Mouse (Mus musculus) heart, embryonic 16.5 days (tissue): ENCODE measurements at regions not wholly inside any gene's neighbourhood (a gene's known extent, or its start where the extent isn't known, plus 50 kb on each side); places are given as distances from the start of the nearest gene placed in this dataset.

Experiments
- ATAC-seq: fragments of 200-750 bp; cut with Nextera tagmentation; replicated peaks from 2 replicates; pipeline ENCODE4 v1.8.0; 2017; ENCODE audit warnings: moderate number of reproducible peaks; ENCODE audit not compliant: insufficient read depth, low FRiP score; ENCODE audit errors: extremely low read depth
- H3K27ac ChIP-seq: fragments of 300-500 bp; sonication (generic); 2 replicates; pipeline ENCODE4 v1.5.1; 2014; ENCODE audit warnings: mild to moderate bottlenecking, low read length, control low read depth, moderate library complexity
- H3K27me3 ChIP-seq: fragments of 300-500 bp; sonication (generic); 2 replicates; pipeline ENCODE4 v1.6.1; 2014; ENCODE audit warnings: low read length, mixed read lengths; ENCODE audit not compliant: control insufficient read depth, insufficient read depth
- H3K36me3 ChIP-seq: fragments of 300-500 bp; sonication (generic); 2 replicates; pipeline ENCODE4 v1.6.1; 2014; ENCODE audit not compliant: control insufficient read depth, insufficient read depth
- H3K4me1 ChIP-seq: fragments of 300-500 bp; sonication (generic); 2 replicates; pipeline ENCODE4 v1.6.1; 2014; ENCODE audit warnings: low read length, mixed read lengths; ENCODE audit not compliant: control insufficient read depth, insufficient read depth
- H3K4me2 ChIP-seq: fragments of 300-500 bp; sonication (generic); 2 replicates; pipeline ENCODE4 v1.6.1; 2014; ENCODE audit warnings: low read depth, mild to moderate bottlenecking, control low read depth, low read length
- H3K4me3 ChIP-seq: fragments of 300-500 bp; sonication (generic); 2 replicates; pipeline ENCODE4 v1.5.1; 2014; ENCODE audit warnings: mild to moderate bottlenecking, control low read depth, low read length
- H3K9ac ChIP-seq: fragments of 300-500 bp; sonication (generic); 2 replicates; pipeline ENCODE4 v1.6.1; 2014; ENCODE audit warnings: low read length, control low read depth
- H3K9me3 ChIP-seq: fragments of 300-500 bp; sonication (generic); replicated peaks from 2 replicates; pipeline ENCODE4 v1.6.1; 2016; ENCODE audit warnings: low read length; ENCODE audit not compliant: control insufficient read depth
- WGBS: fragments of 180-500 bp; shearing (Covaris S2); extraction: QIAGEN DNeasy Blood & Tissue Kit; methylation state at CpG from one replicate; pipeline ENCODE4 v1.1.7; 2014; 5-methylcytosine and 5-hydroxymethylcytosine counted together

GRCm38 (mm10) chr10:43759906-43760281, 141.7 kb downstream of the Qrsl1 start:
- Histone ChIP-seq H3K36me3 (no peaks in the 10 kb centered on the region), H3K27ac (no peak overlapping the region), H3K4me1 (peaks cover 2% of the 10 kb centered on the region; the same call in 1 of the 2 replicates), H3K4me2 (no peak overlapping the region), H3K27me3 (no peaks in the 10 kb centered on the region), H3K4me3 (no peak overlapping the region), H3K9me3 (no peaks in the 10 kb centered on the region), H3K9ac (no peak overlapping the region)
- ATAC-seq = no peak
- 75% methylated on average over 5 of the region's 5 CpGs for WGBS

GRCm38 (mm10) chr10:43761979-43762570, 139.5 kb downstream of the Qrsl1 start:
- Histone ChIP-seq H3K9ac (no peak overlapping the region), H3K4me1 (peaks cover 2% of the 10 kb centered on the region; the same call in 1 of the 2 replicates), H3K27ac (no peak overlapping the region), H3K36me3 (no peaks in the 10 kb centered on the region), H3K9me3 (no peaks in the 10 kb centered on the region), H3K4me3 (no peak overlapping the region), H3K4me2 (no peak overlapping the region), H3K27me3 (no peaks in the 10 kb centered on the region)
- 62% methylated on average over 6 of the region's 6 CpGs for WGBS
- ATAC-seq = no peak

- no peak overlapping the region for H3K4me3 ChIP-seq
- no peak for ATAC-seq
- H3K27me3 ChIP-seq = no peaks in the 10 kb centered on the region
- no peaks in the 10 kb centered on the region for H3K36me3 ChIP-seq
- H3K9me3 ChIP-seq = no peaks in the 10 kb centered on the region
- peaks cover 2% of the 10 kb centered on the region; the same call in 1 of the 2 replicates for H3K4me1 ChIP-seq
- no peak overlapping the region for H3K4me2 ChIP-seq
- no peak overlapping the region for H3K9ac ChIP-seq
- H3K27ac ChIP-seq = no peak overlapping the region
- 89% methylated on average over 3 of the region's 3 CpGs for WGBS
These were observed 137.0 kb downstream of the Qrsl1 start for GRCm38 (mm10) chr10:43764581-43764980.

- no peak overlapping the region for H3K4me2 ChIP-seq
- no peaks in the 10 kb centered on the region for H3K36me3 ChIP-seq
- H3K9me3 ChIP-seq = no peaks in the 10 kb centered on the region
- H3K4me1 ChIP-seq = no peaks in the 10 kb centered on the region
- no peak for ATAC-seq
- H3K9ac ChIP-seq = no peak overlapping the region
- no peak overlapping the region for H3K27ac ChIP-seq
- no peak overlapping the region for H3K4me3 ChIP-seq
- H3K27me3 ChIP-seq = no peaks in the 10 kb centered on the region
- WGBS = 74% methylated on average over 1 of the region's 1 CpGs
These were observed 136.3 kb downstream of the Qrsl1 start for GRCm38 (mm10) chr10:43765275-43765674.

- ATAC-seq = no peak
- 73% methylated on average over 11 of the region's 11 CpGs for WGBS
- Histone ChIP-seq H3K4me3 (no peak overlapping the region), H3K27me3 (no peaks in the 10 kb centered on the region), H3K27ac (no peak overlapping the region), H3K4me1 (no peaks in the 10 kb centered on the region), H3K4me2 (no peak overlapping the region), H3K9ac (no peak overlapping the region), H3K36me3 (no peaks in the 10 kb centered on the region), H3K9me3 (no peaks in the 10 kb centered on the region)
These were observed 135.6 kb downstream of the Qrsl1 start for GRCm38 (mm10) chr10:43765829-43766486.

- Histone ChIP-seq H3K4me3 (no peak overlapping the region), H3K9me3 (no peaks in the 10 kb centered on the region), H3K9ac (no peak overlapping the region), H3K36me3 (no peaks in the 10 kb centered on the region), H3K4me1 (no peaks in the 10 kb centered on the region), H3K27me3 (no peaks in the 10 kb centered on the region), H3K27ac (no peak overlapping the region), H3K4me2 (no peak overlapping the region)
- no peak for ATAC-seq
- WGBS = 64% methylated on average over 16 of the region's 16 CpGs
These were observed 133.4 kb downstream of the Qrsl1 start for GRCm38 (mm10) chr10:43767961-43768726.

GRCm38 (mm10) chr10:43769026-43769425, 132.5 kb downstream of the Qrsl1 start:
- ATAC-seq = no peak
- H3K4me2 ChIP-seq = no peak overlapping the region
- no peak overlapping the region for H3K9ac ChIP-seq
- no peaks in the 10 kb centered on the region for H3K27me3 ChIP-seq
- no peaks in the 10 kb centered on the region for H3K4me1 ChIP-seq
- H3K9me3 ChIP-seq = no peaks in the 10 kb centered on the region
- 79% methylated on average over 3 of the region's 3 CpGs for WGBS
- H3K4me3 ChIP-seq = no peak overlapping the region
- H3K36me3 ChIP-seq = no peaks in the 10 kb centered on the region
- H3K27ac ChIP-seq = no peak overlapping the region

- Histone ChIP-seq H3K4me1 (no peaks in the 10 kb centered on the region), H3K4me3 (no peak overlapping the region), H3K27ac (no peak overlapping the region), H3K36me3 (no peaks in the 10 kb centered on the region), H3K9ac (no peak overlapping the region), H3K27me3 (no peaks in the 10 kb centered on the region), H3K9me3 (no peaks in the 10 kb centered on the region), H3K4me2 (no peak overlapping the region)
- WGBS = 48% methylated on average over 1 of the region's 1 CpGs
- no peak for ATAC-seq
These were observed 125.7 kb downstream of the Qrsl1 start for GRCm38 (mm10) chr10:43775807-43776206.
